27 mouse cellular contexts compared by ENCODE assay signal in genomic region chr8:77474614-77475013, GRCm38 (mm10). TPM values are rescaled to one million over a fixed set of nuclear protein-coding genes. Genes with fewer than 3 reads are reported as not detected.
DNase-seq lines count a peak whose midpoint lies in the region; ATAC-seq and TF ChIP-seq lines count a peak whose summit lies in the region.
"Had no signal": no experiment of that assay in that cellular context is flagged by ENCODE, and none has a peak within 500 bp of the region (broad histone marks: within the 10 kb centered on the region; RNA-seq: fewer than 3 reads in every experiment).

No protein-coding gene starts in this region.

- no peak overlapping the region for H3K4me3 ChIP-seq in heart, postnatal 0 days (ENCODE audit: low read depth, low read length)
- H3K4me3 ChIP-seq in ES-E14 (ENCODE audit: insufficient read depth in 1 of 2, low read depth in 1 of 2, low read length in 2 of 2, poor library complexity in 1 of 2, severe bottlenecking in 1 of 2) = no peak overlapping the region
- no peak overlapping the region for H3K4me3 ChIP-seq in limb, embryonic 11.5 days (ENCODE audit: low read depth, low read length)
- no peak overlapping the region for H3K4me3 ChIP-seq in forebrain, embryonic 10.5 days
- H3K4me3 ChIP-seq: embryonic facial prominence, embryonic 12.5 days; embryonic facial prominence, embryonic 15.5 days; forebrain, embryonic 12.5 days; forebrain, embryonic 15.5 days; heart, adult 2 months; hindbrain, embryonic 10.5 days; hindbrain, embryonic 15.5 days had no signal

- no peak for ATAC-seq in heart, postnatal 0 days (ENCODE audit: insufficient read depth, low read depth)
- ATAC-seq in Patski = peak; percentile 37
- ATAC-seq in limb, embryonic 11.5 days (ENCODE audit: insufficient number of reproducible peaks, low FRiP score, low TSS enrichment, low read depth) = no peak
- ATAC-seq: activated CD4-positive, CD25-positive, alpha-beta regulatory T cell, adult 4 months; forebrain, embryonic 15.5 days; intestine, postnatal 0 days had no signal

- peaks cover 52% of the 10 kb centered on the region for H3K4me1 ChIP-seq in heart, postnatal 0 days (ENCODE audit: control insufficient read depth, insufficient read depth)
- H3K4me1 ChIP-seq in ES-E14 (ENCODE audit: control insufficient read depth in 2 of 2, insufficient read depth in 2 of 2, low read length in 2 of 2, poor library complexity in 1 of 2) = peaks cover 0 to 2% of the 10 kb centered on the region in 2 experiments; a peak in 1 of 4 replicates
- peaks cover 12% of the 10 kb centered on the region for H3K4me1 ChIP-seq in limb, embryonic 11.5 days (ENCODE audit: control insufficient read depth, insufficient read depth, low read length)
- peaks cover 21% of the 10 kb centered on the region for H3K4me1 ChIP-seq in forebrain, embryonic 10.5 days
- H3K4me1 ChIP-seq: forebrain, embryonic 15.5 days had no signal

- no peak overlapping the region for H3K9ac ChIP-seq in heart, postnatal 0 days (replicated peaks; ENCODE audit: low read depth, low read length)
- no peak overlapping the region for H3K9ac ChIP-seq in ES-E14 (ENCODE audit: insufficient read depth, low read depth, low read length, poor library complexity, severe bottlenecking)
- H3K9ac ChIP-seq in limb, embryonic 11.5 days (ENCODE audit: low read length) = no peak overlapping the region
- H3K9ac ChIP-seq: embryonic facial prominence, embryonic 12.5 days; embryonic facial prominence, embryonic 15.5 days; forebrain, embryonic 12.5 days; forebrain, embryonic 15.5 days; hindbrain, embryonic 15.5 days had no signal

- in situ Hi-C loops in ES-E14 (cut with MboI; ENCODE audit: low sequenced_read_pairs in 2 of 2, unreplicated experiment in 2 of 2) = no loop called here
- in situ Hi-C loops in Patski (cut with MboI; ENCODE audit: low pct_unique_long_range_greater_than_20kb) = no loop called here

- H3K4me2 ChIP-seq in heart, postnatal 0 days (ENCODE audit: low read depth, low read length) = no peak overlapping the region
- no peak overlapping the region for H3K4me2 ChIP-seq in limb, embryonic 11.5 days (ENCODE audit: low read depth, severe bottlenecking)
- H3K4me2 ChIP-seq: embryonic facial prominence, embryonic 12.5 days; embryonic facial prominence, embryonic 15.5 days; forebrain, embryonic 12.5 days; forebrain, embryonic 15.5 days; heart, embryonic 11.5 days; hindbrain, embryonic 15.5 days had no signal

- no peaks in the 10 kb centered on the region for H3K36me3 ChIP-seq in heart, postnatal 0 days (replicated peaks; ENCODE audit: control insufficient read depth, insufficient read depth, low read length)
- H3K36me3 ChIP-seq in ES-E14 (ENCODE audit: control insufficient read depth, insufficient read depth, low read length, poor library complexity, severe bottlenecking) = no peaks in the 10 kb centered on the region
- no peaks in the 10 kb centered on the region for H3K36me3 ChIP-seq in limb, embryonic 11.5 days (ENCODE audit: control insufficient read depth, insufficient read depth, low read length)
- no peaks in the 10 kb centered on the region for H3K36me3 ChIP-seq in forebrain, embryonic 10.5 days (replicated peaks)
- H3K36me3 ChIP-seq: embryonic facial prominence, embryonic 12.5 days; embryonic facial prominence, embryonic 15.5 days; forebrain, embryonic 12.5 days; forebrain, embryonic 15.5 days; hindbrain, embryonic 10.5 days; hindbrain, embryonic 15.5 days had no signal

- CTCF ChIA-PET in Patski (lab: Charles Lee) = no interaction called here

- TF ChIP-seq EP300 in heart, postnatal 0 days (IDR thresholded peaks at IDR 0.05; ENCODE audit: low read depth) = no peak

- POLR2A ChIA-PET in Patski (lab: Charles Lee) = no interaction called here

- H3K9me3 ChIP-seq in heart, postnatal 0 days (replicated peaks; ENCODE audit: control insufficient read depth, low read length) = no peaks in the 10 kb centered on the region
- no peaks in the 10 kb centered on the region for H3K9me3 ChIP-seq in ES-E14 (ENCODE audit: control insufficient read depth, insufficient read depth, low read depth, low read length)
- no peaks in the 10 kb centered on the region for H3K9me3 ChIP-seq in limb, embryonic 11.5 days (ENCODE audit: control insufficient read depth, low read length)
- H3K9me3 ChIP-seq in forebrain, embryonic 10.5 days = no peaks in the 10 kb centered on the region
- H3K9me3 ChIP-seq: embryonic facial prominence, embryonic 12.5 days; embryonic facial prominence, embryonic 15.5 days; forebrain, embryonic 12.5 days; forebrain, embryonic 15.5 days; hindbrain, embryonic 10.5 days; hindbrain, embryonic 15.5 days had no signal

- 0 out of 2 replicates have a peak overlapping the region, but pooled peaks have one; percentile 85 for H3K27ac ChIP-seq in heart, postnatal 0 days (ENCODE audit: low read depth)
- no peak overlapping the region for H3K27ac ChIP-seq in ES-E14 (ENCODE audit: insufficient read depth, low read depth, low read length, poor library complexity, severe bottlenecking)
- H3K27ac ChIP-seq in limb, embryonic 11.5 days (replicated peaks; ENCODE audit: low read depth, low read length) = no peak overlapping the region
- no peak overlapping the region for H3K27ac ChIP-seq in forebrain, embryonic 10.5 days
- H3K27ac ChIP-seq: embryonic facial prominence, embryonic 12.5 days; embryonic facial prominence, embryonic 15.5 days; forebrain, embryonic 12.5 days; forebrain, embryonic 15.5 days; hindbrain, embryonic 10.5 days; hindbrain, embryonic 15.5 days had no signal

- DNase-seq in heart, postnatal 0 days (ENCODE audit: low spot score) = no peak
- no peak for DNase-seq in heart, adult 8-10 months (ENCODE audit: low spot score)
- DNase-seq in ES-E14 (ENCODE audit: low read depth, low spot score) = no peak
- DNase-seq in Patski (ENCODE audit: low read depth, low spot score) = no peak
- DNase-seq in limb, embryonic 11.5 days (ENCODE audit: low spot score) = peak; percentile 47
- no peak for DNase-seq in forebrain, embryonic 10.5 days (ENCODE audit: extremely low spot score, low spot score)
- DNase-seq: adrenal gland, adult 8-10 months; adrenal gland, postnatal 25 days; cerebellum, adult 11-12 months; cerebellum, adult 8-10 months; cerebellum, postnatal 10 days; cerebellum, postnatal 36 days; gastrocnemius, postnatal 10 days; gastrocnemius, postnatal 36 days; heart, adult 2 months; heart, postnatal 10 days; heart, postnatal 36 days had no signal

- TF ChIP-seq CTCF in heart, postnatal 0 days (IDR thresholded peaks at IDR 0.05; ENCODE audit: low read depth) = no peak
- no peak for TF ChIP-seq CTCF in Patski (IDR thresholded peaks at IDR 0.05)

- 96% methylated on average over 5 of the region's 5 CpGs for WGBS in heart, postnatal 0 days
- 86% methylated on average over 5 of the region's 5 CpGs for WGBS in limb, embryonic 11.5 days
- 88% methylated on average over 5 of the region's 5 CpGs for WGBS in forebrain, embryonic 10.5 days

- H3K27me3 ChIP-seq in heart, postnatal 0 days (ENCODE audit: control insufficient read depth, insufficient read depth, low read length) = no peaks in the 10 kb centered on the region
- no peaks in the 10 kb centered on the region for H3K27me3 ChIP-seq in Patski
- H3K27me3 ChIP-seq in limb, embryonic 11.5 days (ENCODE audit: control insufficient read depth, insufficient read depth, low read length) = no peaks in the 10 kb centered on the region
- H3K27me3 ChIP-seq in forebrain, embryonic 10.5 days (ENCODE audit: poor library complexity, severe bottlenecking) = no peaks in the 10 kb centered on the region
- H3K27me3 ChIP-seq: CH12.LX; embryonic facial prominence, embryonic 12.5 days; embryonic facial prominence, embryonic 15.5 days; forebrain, embryonic 12.5 days; forebrain, embryonic 15.5 days; hindbrain, embryonic 15.5 days had no signal

TF ChIP-seq in ES-E14, 5 proteins besides CTCF, POLR2A, EP300 and RAD21:
- TF ChIP-seq ZNF384 (IDR thresholded peaks at IDR 0.05; ENCODE audit: low read depth, low read length) (no peak), CHD2 (IDR thresholded peaks at IDR 0.05; ENCODE audit: low read depth, low read length) (peak; percentile 85), MAFK (IDR thresholded peaks at IDR 0.05; ENCODE audit: insufficient read depth, low read depth, low read length) (no peak), HCFC1 (IDR thresholded peaks at IDR 0.05; ENCODE audit: borderline replicate concordance, insufficient read depth, low read length) (no peak)

RNA-seq across cellular contexts. Expression of gene Arhgap10, which starts 43.1 kb away (rescaled TPM):
- 33.3 and 37.8 TPM in 2 replicates for total RNA-seq in heart, postnatal 0 days (2014; rRNA removed; ENCODE audit: low replicate concordance)
- 23.6 and 25.5 TPM in 2 replicates for polyA plus RNA-seq in heart, postnatal 0 days (2015; fragmentation: Nextera tagmentation; extraction: Ambion mirVana)
- 10 to 100 TPM; 48.4 to 53.0 (median 51.7) TPM for total RNA-seq in heart, adult 8-10 months (2022)
- 6.9 and 10.8 TPM in 2 replicates for total RNA-seq in ES-E14 (2012; rRNA removed)
- polyA plus RNA-seq in Patski (2021) = 45.5 TPM
- polyA plus RNA-seq in limb, embryonic 11.5 days (2014; fragmentation: Nextera tagmentation; extraction: Ambion mirVana) = 35.9 and 37.4 TPM in 2 replicates
- 20.9 and 21.0 TPM in 2 replicates for polyA plus RNA-seq in forebrain, embryonic 10.5 days (2016; fragmentation: Nextera tagmentation; extraction: Ambion mirVana)
